Mouse (Mus musculus) spleen, embryonic (tissue): ENCODE measurements around the gene BC028528.
"Not testable (repeated sequence)": the region's sequence is repeated elsewhere in the genome, so short reads cannot be mapped to it uniquely, and the experiment has no call there.

Experiments used
- CTCF ChIA-PET: fragments of 350-600 bp; sonication (Branson Sonifier 250); formaldehyde crosslinking; loops from one replicate; lab custom pipeline; 2022; lab: Charles Lee

The BC028528 gene

GRCm38 (mm10) chr3:95891211-95892065 lies at the start of gene BC028528:
TSS of gene BC028528 (minus strand) at chr3:95892005.
- CTCF ChIA-PET: interaction anchor here (0.5 kb wide), 1 partner anchor 20 kb away, joined by 3 read pairs; the partner anchor contains the start of gene Mrps21

- CTCF ChIA-PET: interaction anchor here (1.0 to 1.1 kb wide), 3 partner anchors 21 to 27 kb away, joined by 3 to 13 read pairs (median 3); no protein-coding TSS in a partner anchor
Observed at GRCm38 (mm10) chr3:95938835-95939234, 47.0 kb upstream of the BC028528 start.

GRCm38 (mm10) chr3:95938217-95938616 lies 46.4 kb upstream of the BC028528 start:
- CTCF ChIA-PET: interaction anchor here (1.0 kb wide), 1 partner anchor 21 kb away, joined by 3 read pairs; no protein-coding TSS in a partner anchor

- CTCF ChIA-PET: interaction anchor here (0.5 kb wide), 1 partner anchor 90 kb away, joined by 9 read pairs; no protein-coding TSS in a partner anchor
Observed at GRCm38 (mm10) chr3:95934448-95934847, 42.6 kb upstream of the BC028528 start.

GRCm38 (mm10) chr3:95933111-95933750 lies 41.4 kb upstream of the BC028528 start:
- CTCF ChIA-PET: no interaction called here

- CTCF ChIA-PET: no interaction called here
Observed at GRCm38 (mm10) chr3:95932566-95932965, 40.8 kb upstream of the BC028528 start.

GRCm38 (mm10) chr3:95932157-95932556 lies 40.4 kb upstream of the BC028528 start:
- CTCF ChIA-PET: no interaction called here

- CTCF ChIA-PET: no interaction called here
Observed at GRCm38 (mm10) chr3:95931471-95931870, 39.7 kb upstream of the BC028528 start.

GRCm38 (mm10) chr3:95930471-95930789 lies 38.6 kb upstream of the BC028528 start:
- CTCF ChIA-PET: interaction anchor here (0.6 kb wide), 1 partner anchor 73 kb away, joined by 6 read pairs; no protein-coding TSS in a partner anchor

- CTCF ChIA-PET: interaction anchor here (0.6 kb wide), 1 partner anchor 73 kb away, joined by 6 read pairs; no protein-coding TSS in a partner anchor
Observed at GRCm38 (mm10) chr3:95929581-95930470, 38.0 kb upstream of the BC028528 start.

GRCm38 (mm10) chr3:95928658-95929503 lies 37.1 kb upstream of the BC028528 start, which contains the start of gene Anp32e:
TSS of gene Anp32e (plus strand) at chr3:95929246.
- CTCF ChIA-PET: interaction anchor here (0.6 kb wide), 1 partner anchor 111 kb away, joined by 13 read pairs; no protein-coding TSS in a partner anchor

GRCm38 (mm10) chr3:95928261-95928657 lies 36.5 kb upstream of the BC028528 start:
- CTCF ChIA-PET: interaction anchor here (0.6 kb wide), 1 partner anchor 112 kb away, joined by 13 read pairs; no protein-coding TSS in a partner anchor

- CTCF ChIA-PET: interaction anchor here (0.6 kb wide), 1 partner anchor 130 kb away, joined by 9 read pairs; no protein-coding TSS in a partner anchor
Observed at GRCm38 (mm10) chr3:95925087-95925486, 33.3 kb upstream of the BC028528 start.

GRCm38 (mm10) chr3:95924185-95924584 lies 32.4 kb upstream of the BC028528 start:
- CTCF ChIA-PET: interaction anchor here (0.6 kb wide), 1 partner anchor 131 kb away, joined by 9 read pairs; no protein-coding TSS in a partner anchor

GRCm38 (mm10) chr3:95923429-95923828 lies 31.6 kb upstream of the BC028528 start:
- CTCF ChIA-PET: not testable (repeated sequence)

- CTCF ChIA-PET: not testable (repeated sequence)
Observed at GRCm38 (mm10) chr3:95920532-95920931, 28.7 kb upstream of the BC028528 start.

- CTCF ChIA-PET: interaction anchor here (0.6 kb wide), 1 partner anchor 159 kb away, joined by 3 read pairs; no protein-coding TSS in a partner anchor
Observed at GRCm38 (mm10) chr3:95916760-95917159, 25.0 kb upstream of the BC028528 start.

GRCm38 (mm10) chr3:95914706-95915105 lies 22.9 kb upstream of the BC028528 start:
- CTCF ChIA-PET: interaction anchor here (0.7 to 1.1 kb wide), 2 partner anchors 12 to 48 kb away, joined by 3 read pairs; no protein-coding TSS in a partner anchor

- CTCF ChIA-PET: interaction anchor here (0.6 to 1.0 kb wide), 3 partner anchors 46 to 728 kb away, joined by 3 read pairs; no protein-coding TSS in a partner anchor
Observed at GRCm38 (mm10) chr3:95907613-95908012, 15.8 kb upstream of the BC028528 start.
